Mouse (Mus musculus): ENCODE measurements around the gene Spef1.

DNA sequence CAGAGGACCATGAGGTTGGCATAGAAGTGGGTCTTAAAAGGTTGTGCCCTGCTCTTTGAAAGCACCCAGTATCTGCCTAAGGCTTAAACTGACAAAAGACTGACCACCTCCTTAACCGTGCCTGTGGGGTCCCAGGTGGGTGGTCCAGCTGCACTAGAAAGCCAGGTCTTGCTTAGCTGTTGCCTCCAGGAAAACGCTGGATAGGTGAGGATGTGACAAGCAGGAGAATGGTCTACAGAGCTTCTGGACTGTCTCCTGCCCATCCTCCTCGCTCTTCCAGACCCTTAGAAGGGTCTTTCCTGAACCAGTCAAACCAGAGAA, 480 bp upstream of the Spef1 start:
- TF ChIP-seq POLR2A (IDR thresholded peaks at IDR 0.05; ENCODE audit: low read depth, low read length) (no peak), CTCF (IDR thresholded peaks at IDR 0.05; ENCODE audit: extremely low read depth, insufficient read depth, insufficient read length, insufficient replicate concordance) (no peak)

All from spleen, adult 2 months (tissue).